Mouse (Mus musculus): Measurements from ENCODE around the gene Hck.

Gene Hck

GRCm38 (mm10) chr2:153083824-153084223 is 24.4 kb upstream of the Hck start:
- no peak for TF ChIP-seq GATA4 (IDR thresholded peaks at IDR 0.05; ENCODE audit: insufficient replicate concordance, low read length)

DNA sequence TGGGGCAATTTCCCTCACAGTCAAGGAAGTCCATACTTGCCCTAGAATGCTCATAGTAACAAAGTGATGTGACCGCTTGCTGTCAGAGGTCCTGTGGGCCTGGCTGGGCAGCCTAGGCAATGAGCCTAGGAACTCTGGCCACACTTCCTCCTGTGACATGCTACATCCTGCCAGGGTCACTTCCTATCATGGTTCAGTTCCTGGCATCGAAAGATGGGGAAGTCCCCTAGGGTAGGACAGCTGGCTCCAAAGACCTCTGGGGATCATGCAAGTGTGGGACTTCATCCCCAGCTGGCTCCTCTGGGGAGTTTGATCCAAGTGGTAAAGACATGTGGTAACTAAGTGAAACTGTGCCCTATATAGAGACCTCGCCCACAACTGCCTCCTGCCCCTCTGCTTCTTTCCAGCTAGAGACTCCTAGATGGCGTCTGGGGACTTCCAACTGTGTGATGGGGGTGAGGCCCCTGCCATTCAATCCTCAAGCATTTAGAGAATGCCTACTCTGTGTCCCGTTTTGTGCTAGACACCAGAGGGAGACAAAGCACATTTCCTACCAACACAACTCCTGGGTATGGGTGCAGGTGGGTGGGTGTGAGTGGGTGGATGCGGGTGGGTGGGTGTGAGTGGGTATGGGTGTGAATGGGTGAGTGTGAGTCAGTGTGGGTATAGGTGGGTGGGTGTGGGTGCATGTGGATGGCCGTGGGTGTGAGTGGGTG is 23.8 kb upstream of the Hck start:
- TF ChIP-seq GATA4 (IDR thresholded peaks at IDR 0.05; ENCODE audit: insufficient replicate concordance, low read length), result peak; percentile 50; the same call in 1 of the 2 replicates

- no peak for TF ChIP-seq GATA4 (IDR thresholded peaks at IDR 0.05; ENCODE audit: insufficient replicate concordance, low read length)
Measured at GRCm38 (mm10) chr2:153085556-153085955, 22.7 kb upstream of the Hck start.

DNA sequence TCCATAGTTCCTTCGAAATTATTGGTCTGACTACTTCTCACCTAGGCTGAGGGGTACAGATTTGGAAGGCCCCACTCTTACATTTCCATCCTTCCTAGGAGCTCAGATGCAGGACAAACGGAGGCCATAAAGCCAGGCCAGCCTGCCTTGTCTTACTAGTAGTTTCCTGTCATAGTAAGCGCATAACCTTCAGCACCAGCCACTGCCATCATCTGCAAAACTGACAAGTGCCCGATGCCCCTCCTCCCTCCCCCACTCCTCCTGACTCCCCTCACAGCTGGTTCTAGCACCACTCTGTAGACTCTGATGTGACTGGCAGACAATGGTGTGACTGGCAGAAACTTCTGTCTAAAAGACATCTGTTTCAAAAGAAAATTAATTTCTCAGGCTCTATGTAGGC is 22.1 kb upstream of the Hck start:
- TF ChIP-seq GATA4 (IDR thresholded peaks at IDR 0.05; ENCODE audit: insufficient replicate concordance, low read length), result no peak

DNA sequence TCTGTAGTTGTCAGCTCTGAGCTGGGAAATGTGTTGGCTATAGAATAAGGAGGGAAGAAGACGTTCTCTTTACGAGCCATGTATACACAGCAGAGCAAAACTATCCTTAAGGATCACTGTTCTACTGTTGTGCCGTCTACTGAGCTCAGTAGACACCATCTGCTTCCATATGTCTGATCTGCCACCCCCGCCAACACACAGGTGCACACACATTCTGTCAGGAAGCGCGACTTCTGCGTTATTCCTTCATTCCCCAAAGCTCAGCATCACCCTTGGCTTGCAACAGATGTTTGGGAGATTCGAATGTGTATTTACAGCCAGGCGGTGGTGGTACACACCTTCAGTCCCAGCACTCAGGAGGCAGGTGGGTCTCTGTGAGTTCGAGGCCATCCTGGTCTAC is 21.2 kb upstream of the Hck start:
- no peak for TF ChIP-seq GATA4 (IDR thresholded peaks at IDR 0.05; ENCODE audit: insufficient replicate concordance, low read length)

DNA sequence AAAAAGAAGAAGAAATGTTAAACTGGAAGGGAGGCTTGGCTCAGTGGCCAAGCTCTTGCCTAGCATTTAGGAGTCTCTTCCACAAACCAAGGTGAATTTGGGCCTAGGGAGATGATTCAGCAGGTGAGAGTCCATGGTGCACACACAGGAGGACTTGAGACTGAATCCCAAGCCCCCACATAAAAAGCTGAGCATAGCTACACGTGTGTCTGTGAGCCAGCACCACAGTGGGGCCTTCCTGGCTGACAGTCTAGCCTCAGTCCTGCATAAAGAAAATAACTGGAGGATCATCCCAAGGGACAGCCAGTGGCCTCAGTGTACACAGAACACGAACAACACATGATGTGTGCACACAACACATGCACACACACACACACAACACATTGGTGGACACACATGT is 19.0 kb upstream of the Hck start:
- TF ChIP-seq GATA4 (IDR thresholded peaks at IDR 0.05; ENCODE audit: insufficient replicate concordance, low read length), result no peak

DNA sequence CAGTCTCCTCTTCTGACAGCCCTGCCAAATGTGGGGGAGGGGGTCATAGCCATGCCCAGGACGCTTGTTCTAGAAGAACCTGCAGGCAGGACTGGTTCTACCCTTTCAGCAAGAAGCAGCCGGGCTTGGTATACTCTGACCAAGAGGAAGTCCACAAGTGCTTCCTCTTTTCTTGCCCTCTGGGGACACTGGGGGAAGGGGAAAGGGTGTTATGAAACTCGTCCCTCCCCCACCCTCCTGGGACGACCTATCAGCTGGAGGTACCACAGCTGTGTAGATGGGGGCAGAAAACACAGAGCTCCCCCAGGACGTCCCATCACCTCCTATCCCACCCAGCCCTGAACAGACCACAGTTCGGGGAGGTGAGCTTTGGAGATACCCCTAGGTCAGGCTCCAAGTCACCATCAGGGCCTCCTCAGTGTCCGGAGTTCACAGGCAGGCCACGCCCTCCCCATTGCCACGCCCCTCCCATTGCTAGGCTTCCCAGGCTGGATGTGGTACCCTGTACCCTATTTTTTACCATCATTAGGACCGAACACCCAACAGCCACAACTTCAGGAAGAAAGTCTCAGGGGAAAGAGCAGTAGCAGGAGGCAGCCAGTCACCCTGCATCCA is 17.6 kb upstream of the Hck start:
- TF ChIP-seq GATA4 (IDR thresholded peaks at IDR 0.05; ENCODE audit: insufficient replicate concordance, low read length), result no peak

DNA sequence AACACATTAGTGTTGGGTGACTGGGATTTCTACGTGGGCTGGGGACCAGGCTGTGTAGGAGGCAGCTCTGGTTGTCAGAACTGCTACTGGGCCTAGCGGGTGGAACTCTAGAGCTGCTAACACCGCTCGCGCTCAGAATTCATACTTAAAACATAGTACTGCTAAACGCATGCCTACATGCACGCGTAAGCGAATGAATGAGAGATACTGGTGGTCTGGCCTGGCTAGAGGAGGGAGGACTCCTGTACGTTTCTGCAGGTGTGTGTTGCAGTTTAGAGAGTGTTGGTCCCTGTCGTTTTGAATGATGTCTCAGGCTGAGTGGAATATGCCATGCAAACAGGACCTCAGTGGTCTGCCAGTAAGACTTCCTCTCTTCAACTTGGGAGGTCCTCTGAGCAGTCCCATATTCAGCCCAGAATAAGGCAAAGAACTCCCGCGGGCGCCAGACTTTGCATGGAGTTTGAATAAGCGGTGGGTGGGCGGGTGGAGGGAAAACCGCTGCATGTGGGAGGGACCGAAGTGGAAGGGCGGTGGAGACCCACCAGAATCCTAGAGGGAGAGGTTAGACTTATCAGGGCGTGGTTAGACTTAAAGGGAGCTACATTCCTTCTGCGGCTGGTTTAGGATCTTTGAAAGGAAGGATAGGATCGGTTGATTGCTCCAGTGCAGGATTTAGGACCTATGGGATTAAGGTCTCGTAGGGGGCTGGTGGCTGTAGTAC is 1.1 kb upstream of the Hck start:
- TF ChIP-seq GATA4 (IDR thresholded peaks at IDR 0.05; ENCODE audit: insufficient replicate concordance, low read length), result no peak

- no peak for TF ChIP-seq GATA4 (IDR thresholded peaks at IDR 0.05; ENCODE audit: insufficient replicate concordance, low read length)
Measured at GRCm38 (mm10) chr2:153107802-153108201, 466 bp upstream of the Hck start.

GRCm38 (mm10) chr2:153109596-153109995 is 1.3 kb downstream of the Hck start:
- TF ChIP-seq GATA4 (IDR thresholded peaks at IDR 0.05; ENCODE audit: insufficient replicate concordance, low read length), result no peak

DNA sequence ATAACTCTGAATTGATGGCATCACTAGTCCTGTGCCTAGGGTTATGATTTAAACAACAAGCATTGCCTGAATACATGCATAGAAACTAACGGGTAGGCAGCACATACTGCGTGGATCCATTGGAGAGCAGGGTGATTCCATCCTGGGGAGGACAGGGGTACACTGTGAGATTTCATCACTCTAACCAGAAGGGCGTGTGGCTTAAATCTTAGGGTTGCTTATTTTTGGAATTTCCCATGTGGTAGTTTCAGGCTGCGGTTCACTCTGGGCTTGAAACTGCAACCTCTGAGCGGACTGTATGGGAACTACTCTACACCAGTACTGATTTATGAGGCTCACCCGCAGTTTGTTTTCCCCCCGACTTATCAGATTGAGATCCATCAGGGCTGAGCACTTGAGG is 3.0 kb downstream of the Hck start:
- TF ChIP-seq GATA4 (IDR thresholded peaks at IDR 0.05; ENCODE audit: insufficient replicate concordance, low read length), result no peak

GRCm38 (mm10) chr2:153115679-153116081 is 7.4 kb downstream of the Hck start:
- TF ChIP-seq GATA4 (IDR thresholded peaks at IDR 0.05; ENCODE audit: insufficient replicate concordance, low read length), result no peak

- TF ChIP-seq GATA4 (IDR thresholded peaks at IDR 0.05; ENCODE audit: insufficient replicate concordance, low read length), result no peak
Measured at GRCm38 (mm10) chr2:153117051-153117486, 8.8 kb downstream of the Hck start.

GRCm38 (mm10) chr2:153119488-153119887 is 11.2 kb downstream of the Hck start:
- TF ChIP-seq GATA4 (IDR thresholded peaks at IDR 0.05; ENCODE audit: insufficient replicate concordance, low read length), result no peak

- TF ChIP-seq GATA4 (IDR thresholded peaks at IDR 0.05; ENCODE audit: insufficient replicate concordance, low read length), result no peak
Measured at GRCm38 (mm10) chr2:153120126-153120525, 11.9 kb downstream of the Hck start.

All from liver, adult (tissue).